Mouse (Mus musculus): ENCODE results near the gene Msi2.
A peak's percentile ranks its signal among the peaks of the same experiment; 100 is the strongest.

GRCm38 (mm10) chr11:88512580-88512979, 205.7 kb downstream of the Msi2 start:
- TF ChIP-seq CTCF (IDR thresholded peaks at IDR 0.05; ENCODE audit: low read depth, low read length) (peak; percentile 77), POLR2A (IDR thresholded peaks at IDR 0.05; ENCODE audit: extremely low read depth, insufficient read depth, low read length) (no peak)
